Mouse (Mus musculus): ENCODE results near the gene Siah1b. TPM values are rescaled to one million over a fixed set of nuclear protein-coding genes. Genes with fewer than 3 reads are reported as not detected.

Siah1b gene
- total RNA-seq (2021): 10 to 100 TPM in 1 of 2 experiments, 1 to 10 TPM in 1; 9.6 to 10.9 TPM
- long read RNA-seq, experiment 1, transcript Siah1b-203 (4 exons, 803 nt): major isoform, 9 of 10 reads
- long read RNA-seq, experiment 1, partial matches to known transcripts: 0 of 10 reads
- long read RNA-seq, experiment 1, other reads (novel, unspliced or antisense): 1 of 10 reads
- long read RNA-seq, experiment 2, partial matches to known transcripts: 0 of 5 reads
- long read RNA-seq, experiment 2, other reads (novel, unspliced or antisense): 0 of 5 reads

DNA sequence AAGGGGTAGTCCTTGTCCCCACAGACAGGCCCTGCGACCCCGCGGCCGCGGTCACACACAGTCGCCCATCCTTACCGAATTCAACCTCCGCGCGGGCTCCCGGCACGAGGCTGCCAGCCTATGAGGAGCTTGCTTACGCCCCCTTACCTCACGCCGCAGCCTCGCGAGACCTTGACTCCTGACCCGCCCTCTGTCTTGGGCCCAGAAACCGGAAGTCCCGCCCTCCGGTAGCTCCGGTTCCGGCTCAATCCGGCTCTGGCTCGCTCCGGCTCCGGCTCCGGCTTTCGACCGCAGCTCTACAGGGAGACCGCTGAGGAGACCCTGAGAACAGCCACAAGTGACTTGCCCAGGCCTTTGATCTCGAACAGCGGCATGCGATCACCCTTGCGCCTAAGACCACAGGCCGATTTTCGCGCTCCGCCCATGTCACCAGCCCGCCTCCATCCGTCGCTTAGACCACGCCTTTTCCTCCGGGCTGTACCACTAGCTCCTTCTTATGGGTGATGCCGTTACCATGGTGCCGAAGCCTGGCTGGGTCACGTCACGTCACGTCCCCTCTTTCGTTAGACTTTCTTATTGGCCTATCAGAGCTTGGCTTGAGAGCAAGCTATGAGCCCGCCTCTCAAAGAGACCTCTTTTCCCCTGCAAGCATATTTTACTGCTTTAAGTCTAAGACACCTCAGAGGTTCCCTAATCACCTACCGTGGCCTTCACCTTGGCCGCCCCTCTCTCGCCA, at the start of gene Siah1b:
Siah1b (minus strand) TSS at position 454 of the 736 bp plus-strand sequence.
- no peak for TF ChIP-seq CTCF (IDR thresholded peaks at IDR 0.05)
- Histone ChIP-seq H3K4me3 (peak within 1 kb of the TSS; percentile 56), H3K27ac (peak within 1 kb of the TSS; percentile 99)
- peak; percentile 85 to 89 for DNase-seq (ENCODE audit: extremely low spot score in 1 of 2, low spot score in 2 of 2)
- intact Hi-C loops (cut with DNase I): loop anchor here (1.0 kb wide), 1 partner anchor 343 kb away; the partner anchor contains the start of gene Piga

DNA sequence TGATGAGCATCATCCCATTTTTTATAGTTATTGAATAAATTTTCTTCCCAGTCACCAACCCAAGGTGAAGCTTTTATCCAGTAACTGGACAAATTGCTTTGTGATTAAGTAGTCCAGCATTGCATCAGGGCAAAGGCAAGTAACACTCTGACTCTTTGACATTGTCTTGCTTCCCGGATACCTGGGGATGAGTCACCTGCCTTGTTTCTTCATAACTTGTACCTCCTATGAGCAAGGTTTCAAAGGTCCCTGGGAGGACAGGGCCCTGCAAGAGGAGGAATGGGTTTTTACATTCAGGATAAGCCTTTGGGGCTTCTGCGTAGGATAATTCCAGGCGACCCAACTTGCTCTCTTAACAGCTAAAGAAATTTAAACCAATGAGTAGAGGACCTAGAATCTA, 47.6 kb upstream of the Siah1b start:
- no peak overlapping the region for H3K4me3 ChIP-seq
- no peak for TF ChIP-seq CTCF (IDR thresholded peaks at IDR 0.05)
- no peak for DNase-seq (ENCODE audit: extremely low spot score in 1 of 2, low spot score in 2 of 2)
- H3K27ac ChIP-seq: no peak overlapping the region
- intact Hi-C loops (cut with DNase I): no loop called here

DNA sequence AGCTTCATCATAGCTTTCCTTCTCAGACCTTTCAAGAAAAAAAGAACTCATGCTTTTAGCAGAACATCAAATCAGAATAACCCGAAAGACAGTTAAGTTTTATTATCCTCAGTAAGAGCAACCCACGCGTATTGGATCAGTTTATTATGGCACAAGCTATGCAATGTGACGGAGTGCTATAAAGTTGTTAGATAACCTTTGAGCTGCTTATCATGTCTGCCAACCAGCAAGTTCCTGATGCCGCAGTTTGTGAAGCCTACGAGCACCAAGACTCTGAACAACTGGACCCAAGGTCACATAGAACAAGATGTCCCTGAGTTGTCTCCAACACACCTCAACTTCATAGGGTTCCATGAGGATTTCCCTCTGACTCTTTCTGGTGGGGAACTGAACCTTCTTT, 37.5 kb upstream of the Siah1b start:
- Histone ChIP-seq H3K27ac (no peak overlapping the region), H3K4me3 (no peak overlapping the region)
- DNase-seq (ENCODE audit: extremely low spot score in 1 of 2, low spot score in 2 of 2): no peak
- intact Hi-C loops (cut with DNase I): no loop called here
- no peak for TF ChIP-seq CTCF (IDR thresholded peaks at IDR 0.05)

DNA sequence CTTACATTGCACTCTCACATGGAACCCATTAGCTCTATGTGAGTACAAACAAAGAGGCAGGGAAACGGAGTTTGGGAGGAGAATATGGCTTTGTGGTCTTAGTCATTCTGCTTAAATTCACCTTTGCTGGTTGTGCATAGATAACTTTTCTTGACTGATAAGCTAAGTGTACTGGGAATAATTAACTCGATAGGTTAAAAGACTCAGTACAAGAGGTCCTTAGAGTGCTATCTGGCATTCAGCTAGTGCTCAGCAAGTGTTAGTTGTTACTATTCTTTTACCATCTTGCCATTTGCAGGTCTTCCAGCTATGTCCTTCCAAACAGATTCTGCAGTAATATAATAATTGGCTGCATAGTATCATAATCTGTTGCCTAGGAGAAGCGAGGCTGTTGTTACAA, 34.9 kb upstream of the Siah1b start:
- no peak overlapping the region for H3K27ac ChIP-seq
- DNase-seq (ENCODE audit: extremely low spot score in 1 of 2, low spot score in 2 of 2): no peak
- no peak overlapping the region for H3K4me3 ChIP-seq
- TF ChIP-seq CTCF (IDR thresholded peaks at IDR 0.05): no peak
- intact Hi-C loops (cut with DNase I): no loop called here

DNA sequence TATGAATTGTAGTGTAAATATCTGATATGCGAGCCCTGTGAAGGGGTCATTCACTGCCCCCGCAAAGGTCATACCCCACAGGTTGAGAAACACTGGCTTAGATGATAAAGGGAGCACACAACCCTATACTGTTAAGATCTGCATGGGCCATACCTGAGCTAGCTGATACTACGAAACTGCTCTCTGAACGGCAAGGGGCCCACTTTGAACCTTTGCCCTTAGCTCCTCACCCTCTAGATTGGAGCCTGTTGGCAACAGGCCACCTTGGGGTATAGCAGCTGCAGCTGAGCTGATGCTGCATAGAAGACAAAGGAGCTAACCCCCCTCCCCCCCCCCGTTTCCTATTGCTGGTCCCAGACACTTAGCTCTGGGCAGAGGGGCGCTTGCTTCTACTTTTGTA, 26.4 kb upstream of the Siah1b start:
- DNase-seq (ENCODE audit: extremely low spot score in 1 of 2, low spot score in 2 of 2): no peak
- no peak overlapping the region for H3K4me3 ChIP-seq
- TF ChIP-seq CTCF (IDR thresholded peaks at IDR 0.05): no peak
- no peak overlapping the region for H3K27ac ChIP-seq
- intact Hi-C loops (cut with DNase I): loop anchor here (5.0 kb wide), 1 partner anchor 305 kb away; no protein-coding TSS in a partner anchor

DNA sequence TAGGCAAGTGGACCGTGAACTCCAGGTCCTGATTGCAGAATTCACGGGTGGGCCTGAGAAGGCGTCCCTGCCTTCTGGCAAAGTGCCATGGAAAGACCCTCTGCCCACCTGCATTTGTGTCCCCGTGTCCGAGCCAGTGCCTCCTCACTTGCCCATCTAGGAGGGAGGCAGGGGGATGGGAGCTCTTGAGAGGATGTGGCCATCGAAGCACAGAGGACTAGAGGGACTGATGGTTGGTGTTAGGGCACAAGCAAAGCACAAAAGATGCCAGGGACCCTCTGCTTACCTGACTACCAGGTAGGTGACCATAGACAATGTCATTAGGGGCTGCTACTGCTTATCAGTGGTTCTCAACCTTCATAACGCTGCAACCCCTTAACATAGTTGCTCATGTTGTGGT, 25.9 kb upstream of the Siah1b start:
- Histone ChIP-seq H3K27ac (no peak overlapping the region), H3K4me3 (no peak overlapping the region)
- DNase-seq (ENCODE audit: extremely low spot score in 1 of 2, low spot score in 2 of 2): no peak
- intact Hi-C loops (cut with DNase I): loop anchor here (5.0 kb wide), 1 partner anchor 305 kb away; no protein-coding TSS in a partner anchor
- no peak for TF ChIP-seq CTCF (IDR thresholded peaks at IDR 0.05)

DNA sequence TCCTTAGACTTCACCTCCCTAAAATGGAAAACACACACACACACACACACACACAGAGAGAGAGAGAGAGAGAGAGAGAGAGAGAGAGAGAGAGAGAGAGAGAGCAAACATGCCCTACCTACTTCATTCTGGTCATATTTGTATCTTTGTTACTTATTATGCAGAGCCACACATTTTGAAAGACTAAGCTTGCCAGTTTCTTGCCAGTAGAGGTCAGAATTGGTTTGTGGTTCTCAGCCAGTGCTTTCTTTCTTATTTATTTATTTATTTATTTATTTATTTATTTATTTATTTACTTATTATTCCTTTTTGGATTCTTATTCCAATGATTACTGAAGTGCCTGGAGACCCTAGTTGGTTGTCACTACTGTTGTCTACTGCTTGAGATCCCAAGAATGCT, 25.2 kb upstream of the Siah1b start:
- intact Hi-C loops (cut with DNase I): loop anchor here (1.0 to 5.0 kb wide), 2 partner anchors 78 to 306 kb away; no protein-coding TSS in a partner anchor
- TF ChIP-seq CTCF (IDR thresholded peaks at IDR 0.05): peak; percentile 29; the same call in 1 of the 2 replicates
- DNase-seq (ENCODE audit: extremely low spot score in 1 of 2, low spot score in 2 of 2): no peak
- H3K27ac ChIP-seq: no peak overlapping the region
- no peak overlapping the region for H3K4me3 ChIP-seq

DNA sequence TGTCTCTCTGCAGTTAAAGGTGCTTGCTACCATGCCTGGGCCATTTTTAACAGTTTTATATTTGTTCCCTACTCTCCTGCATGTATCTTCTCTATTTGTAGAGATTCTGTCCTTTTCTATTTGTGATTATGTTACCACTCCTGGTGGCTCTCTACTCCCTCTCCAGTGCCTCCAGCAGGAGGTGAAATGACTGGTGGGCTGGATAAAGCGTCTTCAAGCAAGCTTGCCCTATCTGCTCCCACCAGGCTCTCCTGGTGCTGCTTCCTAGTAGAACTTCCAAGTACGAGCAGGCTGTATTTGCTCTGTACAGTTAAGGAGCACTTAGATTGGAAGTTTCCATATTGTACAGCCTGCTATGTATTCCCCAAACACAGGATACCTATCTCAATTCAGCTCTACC, 19.5 kb upstream of the Siah1b start:
- DNase-seq (ENCODE audit: extremely low spot score in 1 of 2, low spot score in 2 of 2): no peak
- no peak overlapping the region for H3K4me3 ChIP-seq
- no peak overlapping the region for H3K27ac ChIP-seq
- intact Hi-C loops (cut with DNase I): no loop called here
- TF ChIP-seq CTCF (IDR thresholded peaks at IDR 0.05): no peak

DNA sequence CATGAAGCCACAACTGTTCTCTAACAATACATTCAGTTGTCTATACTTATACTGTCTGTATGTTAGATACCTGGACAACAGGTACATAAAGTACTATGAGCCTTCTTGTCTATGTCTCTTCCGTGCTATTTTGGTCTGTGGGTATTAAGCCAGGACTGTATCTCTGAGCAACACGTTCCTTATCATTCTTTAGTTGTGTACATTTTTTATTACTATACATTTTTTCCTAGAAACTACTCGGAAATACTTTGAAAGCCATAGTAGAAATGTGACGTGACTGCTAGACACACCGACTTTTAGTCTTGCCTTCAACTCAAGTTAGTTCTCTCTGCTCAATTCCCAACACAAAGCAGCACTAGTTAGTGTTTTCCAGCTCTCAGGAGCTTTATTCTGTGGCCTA, 17.1 kb upstream of the Siah1b start:
- no peak overlapping the region for H3K27ac ChIP-seq
- no peak for TF ChIP-seq CTCF (IDR thresholded peaks at IDR 0.05)
- intact Hi-C loops (cut with DNase I): no loop called here
- H3K4me3 ChIP-seq: no peak overlapping the region
- DNase-seq (ENCODE audit: extremely low spot score in 1 of 2, low spot score in 2 of 2): no peak

DNA sequence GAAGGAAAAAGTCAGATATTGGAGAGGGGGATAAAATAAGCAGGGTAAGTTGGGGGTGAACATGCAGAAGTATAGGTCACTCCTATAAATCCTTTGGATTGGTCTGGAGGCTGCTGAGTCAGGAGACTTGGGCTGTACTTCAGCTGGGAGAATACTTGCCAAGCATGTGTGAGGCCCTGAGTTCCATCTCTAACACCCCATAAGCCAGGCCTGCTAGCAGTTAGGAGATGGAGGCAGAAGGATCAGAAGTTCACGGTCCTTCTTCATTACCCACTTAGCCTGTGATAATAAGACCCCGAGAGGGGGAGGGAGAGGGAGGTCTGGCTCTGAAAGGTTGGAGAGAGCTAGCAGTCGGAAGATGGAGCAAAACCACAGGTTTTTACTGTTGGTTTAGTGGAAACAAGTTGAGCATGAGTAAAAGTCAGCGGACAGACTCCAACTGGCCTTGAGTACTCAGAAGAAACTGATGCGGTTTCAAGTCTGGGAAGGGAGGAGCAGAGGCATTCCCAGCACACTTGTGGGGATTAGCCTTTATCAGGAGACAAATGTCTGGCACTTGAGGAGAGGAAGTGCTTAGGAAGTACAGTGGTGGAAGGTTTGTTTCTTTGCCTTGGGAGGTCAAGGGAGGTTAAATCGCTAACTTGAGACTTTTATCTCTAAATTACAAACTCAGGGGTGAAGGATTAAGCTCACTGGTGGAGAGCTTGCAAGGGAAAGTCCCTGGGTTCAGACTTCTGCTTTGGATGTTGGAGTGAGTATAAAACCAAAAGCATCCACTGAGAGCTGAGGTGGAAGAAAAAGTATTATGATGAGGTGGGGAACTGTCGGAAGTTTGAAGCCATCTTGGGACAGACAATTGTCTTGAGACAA, 16.2 kb upstream of the Siah1b start:
- TF ChIP-seq CTCF (IDR thresholded peaks at IDR 0.05): no peak
- no peak for DNase-seq (ENCODE audit: extremely low spot score in 1 of 2, low spot score in 2 of 2)
- no peak overlapping the region for H3K4me3 ChIP-seq
- no peak overlapping the region for H3K27ac ChIP-seq
- intact Hi-C loops (cut with DNase I): no loop called here

DNA sequence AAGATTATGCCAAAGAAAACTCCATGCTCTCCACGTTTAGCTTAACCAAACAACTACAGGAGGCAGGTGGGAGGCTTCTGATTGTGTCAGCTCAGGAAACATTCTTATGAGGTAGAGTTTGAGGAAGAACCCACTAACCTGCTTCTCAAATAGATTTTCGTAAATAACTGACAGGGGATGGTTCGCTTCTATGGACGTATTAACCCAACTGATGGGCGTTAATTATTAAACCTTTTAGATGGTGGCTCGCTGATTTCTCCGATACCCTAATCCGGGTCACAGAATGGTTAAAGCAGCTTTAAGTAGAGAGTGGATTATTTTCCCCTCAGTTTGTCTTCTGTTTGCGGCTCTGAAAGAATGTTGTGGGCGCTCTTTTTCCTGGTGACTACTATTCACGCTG, 13.6 kb upstream of the Siah1b start:
- DNase-seq (ENCODE audit: extremely low spot score in 1 of 2, low spot score in 2 of 2): no peak
- Histone ChIP-seq H3K4me3 (no peak overlapping the region), H3K27ac (no peak overlapping the region)
- TF ChIP-seq CTCF (IDR thresholded peaks at IDR 0.05): no peak
- intact Hi-C loops (cut with DNase I): no loop called here

DNA sequence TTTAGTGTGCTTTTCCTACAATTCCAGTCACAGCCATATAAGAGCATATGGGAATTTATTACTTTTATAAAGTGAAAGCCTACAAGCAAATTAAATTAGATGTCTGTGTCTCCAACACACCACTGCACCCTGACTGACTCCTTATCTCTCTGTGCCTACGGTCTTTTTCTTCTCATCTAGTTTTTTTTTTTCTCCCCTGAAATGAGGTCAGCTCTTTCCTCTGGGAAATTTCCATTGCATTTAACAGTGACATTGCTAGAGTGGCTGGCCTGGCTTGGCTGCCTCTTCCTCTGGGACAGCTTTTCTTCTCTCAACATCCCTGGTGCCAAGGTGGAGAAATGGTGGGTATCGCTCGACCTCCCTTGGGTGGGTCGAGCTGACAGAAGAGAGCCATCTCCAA, 12.3 kb upstream of the Siah1b start, which contains the start of gene Cltrn:
Cltrn (plus strand) TSS at position 249 of the 400 bp plus-strand sequence.
- TF ChIP-seq CTCF (IDR thresholded peaks at IDR 0.05): no peak
- no peak within 1 kb of the TSS for H3K4me3 ChIP-seq
- intact Hi-C loops (cut with DNase I): no loop called here
- no peak for DNase-seq (ENCODE audit: extremely low spot score in 1 of 2, low spot score in 2 of 2)
- H3K27ac ChIP-seq: no peak within 1 kb of the TSS
